Mouse (Mus musculus): Measurements from ENCODE around the gene Nop9.

The Nop9 gene

GRCm38 (mm10) chr14:55727889-55728685 lies 17.4 kb upstream of the Nop9 start:
- peak; percentile 68 for DNase-seq (ENCODE audit: low read depth, low spot score)

GRCm38 (mm10) chr14:55730116-55730515 lies 15.4 kb upstream of the Nop9 start:
- no peak for DNase-seq (ENCODE audit: low read depth, low spot score)

- no peak for DNase-seq (ENCODE audit: low read depth, low spot score)
Measured at GRCm38 (mm10) chr14:55730531-55731032, 14.9 kb upstream of the Nop9 start.

- no peak for DNase-seq (ENCODE audit: low read depth, low spot score)
Measured at GRCm38 (mm10) chr14:55733889-55734288, 11.6 kb upstream of the Nop9 start.

- no peak for DNase-seq (ENCODE audit: low read depth, low spot score)
Measured at GRCm38 (mm10) chr14:55734869-55735268, 10.6 kb upstream of the Nop9 start.

- DNase-seq (ENCODE audit: low read depth, low spot score): no peak
Measured at GRCm38 (mm10) chr14:55735334-55735733, 10.2 kb upstream of the Nop9 start.

- DNase-seq (ENCODE audit: low read depth, low spot score): no peak
Measured at GRCm38 (mm10) chr14:55735758-55736157, 9.7 kb upstream of the Nop9 start.

GRCm38 (mm10) chr14:55737086-55737687 lies 8.3 kb upstream of the Nop9 start:
- no peak for DNase-seq (ENCODE audit: low read depth, low spot score)

GRCm38 (mm10) chr14:55743711-55744110 lies 1.8 kb upstream of the Nop9 start:
- peak; percentile 93 for DNase-seq (ENCODE audit: low read depth, low spot score)

GRCm38 (mm10) chr14:55745861-55746237 lies 356 bp downstream of the Nop9 start:
- DNase-seq (ENCODE audit: low read depth, low spot score): no peak

- DNase-seq (ENCODE audit: low read depth, low spot score): peak; percentile 42
Measured at GRCm38 (mm10) chr14:55747051-55747847, 1.8 kb downstream of the Nop9 start.

GRCm38 (mm10) chr14:55757566-55757965 lies 12.1 kb downstream of the Nop9 start:
- no peak for DNase-seq (ENCODE audit: low read depth, low spot score)

- peak; percentile 45 for DNase-seq (ENCODE audit: low read depth, low spot score)
Measured at GRCm38 (mm10) chr14:55758363-55758784, 12.9 kb downstream of the Nop9 start, which contains the start of gene Cideb. Gene Cideb, minus strand, starts transcription at chr14:55758458.

GRCm38 (mm10) chr14:55760156-55760555 lies 14.7 kb downstream of the Nop9 start:
- peak; percentile 82 for DNase-seq (ENCODE audit: low read depth, low spot score)

GRCm38 (mm10) chr14:55761163-55761562 lies 15.7 kb downstream of the Nop9 start, which contains the start of gene Ltb4r2:
Gene Ltb4r2, plus strand, starts transcription at chr14:55761428.
- no peak for DNase-seq (ENCODE audit: low read depth, low spot score)

- DNase-seq (ENCODE audit: low read depth, low spot score): no peak
Measured at GRCm38 (mm10) chr14:55762001-55762821, 16.7 kb downstream of the Nop9 start.

GRCm38 (mm10) chr14:55763166-55763565 lies 17.7 kb downstream of the Nop9 start:
- DNase-seq (ENCODE audit: low read depth, low spot score): no peak

GRCm38 (mm10) chr14:55765696-55766095 lies 20.2 kb downstream of the Nop9 start, which contains the start of gene Ltb4r1:
Gene Ltb4r1, plus strand, starts transcription at chr14:55765962.
- no peak for DNase-seq (ENCODE audit: low read depth, low spot score)

- DNase-seq (ENCODE audit: low read depth, low spot score): no peak
Measured at GRCm38 (mm10) chr14:55767519-55768414, 22.3 kb downstream of the Nop9 start.

- no peak for DNase-seq (ENCODE audit: low read depth, low spot score)
Measured at GRCm38 (mm10) chr14:55768555-55768954, 23.1 kb downstream of the Nop9 start.
